Mouse (Mus musculus): Measurements from ENCODE around the gene 4930435E12Rik.

4930435E12Rik gene

GRCm38 (mm10) chr16:38769529-38769928 lies 59.0 kb downstream of the 4930435E12Rik start:
- DNase-seq (ENCODE audit: low read depth), result no peak

- DNase-seq (ENCODE audit: low read depth), result no peak
These were observed 60.2 kb downstream of the 4930435E12Rik start for GRCm38 (mm10) chr16:38768386-38768785.

- no peak for DNase-seq (ENCODE audit: low read depth)
These were observed 60.8 kb downstream of the 4930435E12Rik start for GRCm38 (mm10) chr16:38767761-38768160.

- DNase-seq (ENCODE audit: low read depth), result no peak
These were observed 61.9 kb downstream of the 4930435E12Rik start for GRCm38 (mm10) chr16:38766671-38767070.

GRCm38 (mm10) chr16:38763508-38763907 lies 65.0 kb downstream of the 4930435E12Rik start:
- DNase-seq (ENCODE audit: low read depth), result no peak

- DNase-seq (ENCODE audit: low read depth), result no peak
These were observed 66.1 kb downstream of the 4930435E12Rik start for GRCm38 (mm10) chr16:38762401-38762800.

All from naive thymus-derived CD4-positive, alpha-beta T cell, adult 2 months (primary cell).